Mouse (Mus musculus) brain, adult 10 weeks (tissue): ENCODE results near the gene Hs6st3. TPM values are rescaled to one million over a fixed set of nuclear protein-coding genes. Genes with fewer than 3 reads are reported as not detected.

ENCODE experiments used
- polyA plus RNA-seq: library from polyadenylated mRNA; stranded (reverse); fragments of 350-450 nt; fragmentation: Illumina TruSeq; extraction: RNeasy Lipid Tissue Mini Kit (QIAGEN cat#74804); gene quantifications from one replicate; pipeline ENCODE4 v1.2.3, GENCODE M21; 2015; ENCODE audit warnings: low read depth, low replicate concordance

Hs6st3 gene
- 16.1 TPM for polyA plus RNA-seq

DNA sequence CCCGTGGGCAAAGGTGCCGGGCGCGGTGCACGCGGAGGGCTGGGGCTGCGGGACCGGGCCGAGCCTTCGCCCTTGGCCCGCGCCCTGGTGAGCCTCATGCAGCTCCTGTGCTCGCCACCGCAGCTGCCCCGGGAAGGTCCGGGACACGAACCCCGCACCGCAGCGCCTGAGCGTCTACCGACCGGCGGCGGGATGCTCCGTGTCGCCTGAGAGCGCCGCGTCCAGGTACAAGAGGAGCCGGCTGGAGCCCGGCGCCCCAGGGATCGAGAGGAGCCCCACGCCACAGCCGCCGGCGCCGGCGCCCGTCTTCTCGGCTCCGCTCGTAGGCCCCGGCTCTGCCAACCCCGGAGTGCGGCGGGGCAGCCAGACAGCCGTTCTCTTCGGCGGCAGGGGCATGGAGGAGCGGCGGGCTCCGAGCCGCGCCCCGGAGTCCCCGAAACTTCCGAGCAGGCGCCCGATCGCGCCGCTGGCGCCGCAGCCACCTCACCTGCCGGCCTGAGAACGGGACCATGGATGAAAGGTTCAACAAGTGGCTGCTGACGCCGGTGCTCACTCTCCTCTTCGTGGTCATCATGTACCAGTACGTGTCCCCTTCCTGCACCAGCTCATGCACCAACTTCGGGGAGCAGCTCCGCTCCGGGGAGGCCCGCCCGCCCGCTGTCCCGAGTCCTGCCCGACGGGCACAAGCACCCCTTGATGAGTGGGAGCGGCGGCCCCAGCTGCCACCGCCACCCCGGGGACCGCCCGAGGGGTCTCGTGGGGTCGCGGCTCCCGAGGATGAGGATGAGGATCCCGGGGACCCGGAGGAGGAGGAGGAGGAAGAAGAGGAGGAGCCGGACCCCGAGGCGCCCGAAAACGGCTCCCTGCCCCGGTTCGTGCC is at the start of gene Hs6st3:
Gene Hs6st3, plus strand, starts transcription at position 436 of the 880 bp plus-strand sequence.

DNA sequence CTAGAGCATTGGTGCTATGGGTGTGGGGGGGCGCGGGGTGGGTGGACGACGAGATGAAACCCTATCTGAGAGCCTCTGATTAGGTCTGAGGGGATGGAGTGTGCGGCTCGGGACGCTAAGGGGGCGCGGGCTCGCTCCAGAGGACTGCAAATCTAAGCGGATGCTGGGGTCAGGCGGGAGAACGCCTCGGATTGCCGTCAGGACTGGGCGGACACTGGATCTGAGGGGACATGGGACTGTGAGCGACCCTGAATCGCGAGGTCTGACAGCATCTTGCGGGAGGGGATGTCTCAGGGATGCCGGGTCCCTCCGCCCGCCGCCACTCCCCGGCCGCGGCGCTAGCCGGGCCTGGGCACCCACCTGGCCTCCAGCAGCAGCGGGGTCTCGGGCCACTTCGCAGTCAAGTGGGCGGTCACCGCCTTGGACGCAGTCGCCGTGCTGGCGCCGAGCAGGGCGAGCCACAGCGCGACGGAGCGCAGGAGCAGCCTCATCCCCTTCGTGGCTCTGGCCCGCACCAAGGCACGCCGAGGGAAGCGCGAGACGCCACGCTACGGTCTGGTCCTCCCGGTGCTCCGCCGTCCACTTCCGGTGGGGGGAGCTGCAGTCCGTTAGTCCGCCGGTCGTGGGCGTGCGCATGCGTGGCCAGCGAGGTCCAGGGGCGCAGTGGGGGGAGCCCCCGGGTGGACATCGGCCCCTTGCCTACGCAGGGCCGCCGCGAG is 39.1 kb upstream of the Hs6st3 start, which contains the start of gene Uggt2:
Gene Uggt2, minus strand, starts transcription at position 580 of the 719 bp plus-strand sequence.

Other genes starting within 250 kb of the Hs6st3 start
- 59.4 TPM for gene Dzip1, start 212.9 kb upstream of the Hs6st3 start, polyA plus RNA-seq
- 31.2 TPM for gene Dnajc3, start 200.4 kb upstream of the Hs6st3 start, polyA plus RNA-seq
- 23.6 TPM for gene Uggt2, start 38.9 kb upstream of the Hs6st3 start, polyA plus RNA-seq